Mouse (Mus musculus) megakaryocyte, embryonic 14.5 days (primary cell): ENCODE data around the gene Fkbp15.

Source experiments
- FLI1 ChIP-seq: IDR thresholded peaks from 2 replicates; pipeline ENCODE4 v1.6.1; 2012; ENCODE audit warnings: low read length, inconsistent platforms, mixed read lengths
- GATA1 ChIP-seq: IDR thresholded peaks from 3 replicates; pipeline ENCODE4 v1.6.1; 2012; ENCODE audit warnings: mixed read lengths, low read length, inconsistent platforms, borderline replicate concordance

- TF ChIP-seq GATA1 (no peak), FLI1 (no peak)
Observed at GRCm38 (mm10) chr4:62277222-62277621, 83.1 kb downstream of the Fkbp15 start.
